Mouse (Mus musculus) MEL (cell line): ENCODE results near the gene H2afv. TPM values are rescaled to one million over a fixed set of nuclear protein-coding genes. Genes with fewer than 3 reads are reported as not detected.

Source experiments
- DNase-seq: peaks from one replicate; pipeline ENCODE4 v3.0.0; 2011; ENCODE audit warnings: low read depth, low spot score
- H3K27ac ChIP-seq: 2 replicates; pipeline ENCODE4 v1.5.1; 2012; ENCODE audit warnings: low read depth, mild to moderate bottlenecking, control low read depth, low read length, moderate library complexity; ENCODE audit not compliant: control insufficient read depth
- H3K27me3 ChIP-seq, 2 experiments: fragments of 150-350 bp in 1 of 2; sonication (generic) in 1 of 2; 2 replicates each; pipeline ENCODE4 v1.6.1; 2012; ENCODE audit warnings: low read length in 2 of 2, mild to moderate bottlenecking in 2 of 2, improper control_type of control experiment in 1 of 2, moderate library complexity in 1 of 2; ENCODE audit not compliant: insufficient read depth in 2 of 2, control insufficient read depth in 1 of 2
- H3K36me3 ChIP-seq, 2 experiments: 2 replicates each; pipeline ENCODE4 v1.6.1; 2012 to 2014; ENCODE audit warnings: low read length in 2 of 2, improper control_type of control experiment in 1 of 2, inconsistent platforms in 1 of 2, mild to moderate bottlenecking in 1 of 2; ENCODE audit not compliant: insufficient read depth in 2 of 2, control insufficient read depth in 1 of 2
- H3K4me1 ChIP-seq, 2 experiments: fragments of 150-350 bp in 1 of 2; sonication (generic) in 1 of 2; 2 replicates each; pipeline ENCODE4 v1.6.1; 2012; ENCODE audit warnings: low read length in 2 of 2, improper control_type of control experiment in 1 of 2, mild to moderate bottlenecking in 1 of 2; ENCODE audit not compliant: insufficient read depth in 2 of 2, control insufficient read depth in 1 of 2
- H3K4me3 ChIP-seq, 2 experiments: fragments of 150-350 bp in 1 of 2; sonication (generic) in 1 of 2; 2 replicates each; pipeline ENCODE4 v1.5.1; 2012; ENCODE audit warnings: low read depth in 2 of 2, low read length in 2 of 2, mild to moderate bottlenecking in 2 of 2, moderate library complexity in 2 of 2, control low read depth in 1 of 2, improper control_type of control experiment in 1 of 2; ENCODE audit not compliant: control insufficient read depth in 1 of 2, insufficient read depth in 1 of 2
- H3K79me2 ChIP-seq: 2 replicates; pipeline ENCODE4 v1.6.1; 2012; ENCODE audit warnings: mild to moderate bottlenecking, low read length, moderate library complexity; ENCODE audit not compliant: control insufficient read depth, poor library complexity, insufficient read depth
- H3K9ac ChIP-seq: 2 replicates; pipeline ENCODE4 v1.6.1; 2012; ENCODE audit warnings: low read depth, mild to moderate bottlenecking, control low read depth, low read length, moderate library complexity; ENCODE audit not compliant: control insufficient read depth, poor library complexity, severe bottlenecking
- H3K9me3 ChIP-seq: fragments of 150-350 bp; sonication (generic); replicated peaks from 2 replicates; pipeline ENCODE4 v1.6.1; 2012; ENCODE audit warnings: mild to moderate bottlenecking, low read length, improper control_type of control experiment, moderate library complexity; ENCODE audit not compliant: insufficient read depth
- CHD1 ChIP-seq: IDR thresholded peaks from 2 replicates; pipeline ENCODE4 v1.6.1; 2012; ENCODE audit warnings: low read depth, mild to moderate bottlenecking, inconsistent platforms, low read length, improper control_type of control experiment
- CTCF ChIP-seq, 3 experiments: IDR thresholded peaks in 2 of 3; conservative IDR thresholded peaks in 1 of 3; 2 replicates each; pipeline ENCODE4 v1.5.1; 2011 to 2012; ENCODE audit warnings: low read length in 3 of 3, low read depth in 2 of 3, mild to moderate bottlenecking in 2 of 3, improper control_type of control experiment in 1 of 3, inconsistent platforms in 1 of 3, mixed read lengths in 1 of 3, moderate library complexity in 1 of 3; ENCODE audit not compliant: control insufficient read depth in 1 of 3, insufficient read depth in 1 of 3, poor library complexity in 1 of 3, severe bottlenecking in 1 of 3
- EP300 ChIP-seq, 2 experiments: IDR thresholded peaks; 2 replicates each; pipeline ENCODE4 v1.6.1; 2011; ENCODE audit warnings: improper control_type of control experiment in 2 of 2, low read length in 2 of 2, low read depth in 1 of 2, mild to moderate bottlenecking in 1 of 2
- ETS1 ChIP-seq: IDR thresholded peaks from 2 replicates; pipeline ENCODE4 v1.6.1; 2012; ENCODE audit warnings: low read depth, mild to moderate bottlenecking, inconsistent platforms, low read length, improper control_type of control experiment, moderate library complexity
- GABPA ChIP-seq: IDR thresholded peaks from 2 replicates; pipeline ENCODE4 v1.6.1; 2012; ENCODE audit warnings: low read depth, mild to moderate bottlenecking, inconsistent platforms, low read length, improper control_type of control experiment, moderate library complexity
- GATA1 ChIP-seq: IDR thresholded peaks from 2 replicates; pipeline ENCODE4 v1.6.1; 2011; ENCODE audit warnings: low read depth, low read length, improper control_type of control experiment
- MEF2A ChIP-seq: IDR thresholded peaks from 2 replicates; pipeline ENCODE4 v1.6.1; 2014; ENCODE audit warnings: low read depth, mild to moderate bottlenecking, inconsistent platforms, low read length, improper control_type of control experiment; ENCODE audit not compliant: poor library complexity, insufficient replicate concordance, severe bottlenecking; ENCODE audit errors: extremely low read depth
- MYB ChIP-seq: IDR thresholded peaks from 2 replicates; pipeline ENCODE4 v1.6.1; 2011; ENCODE audit warnings: mild to moderate bottlenecking, low read depth, low read length, improper control_type of control experiment
- NELFE ChIP-seq: IDR thresholded peaks from 2 replicates; pipeline ENCODE4 v1.6.1; 2011; ENCODE audit warnings: low read depth, low read length, improper control_type of control experiment
- POLR2A ChIP-seq, 2 experiments: IDR thresholded peaks; 2 replicates each; pipeline ENCODE4 v1.6.1; 2011 to 2012; ENCODE audit warnings: low read length in 2 of 2, mild to moderate bottlenecking in 2 of 2, control low read depth in 1 of 2, improper control_type of control experiment in 1 of 2, low read depth in 1 of 2, moderate library complexity in 1 of 2; ENCODE audit not compliant: control insufficient read depth in 1 of 2, insufficient read depth in 1 of 2, poor library complexity in 1 of 2
- SIN3A ChIP-seq: IDR thresholded peaks from 2 replicates; pipeline ENCODE4 v1.6.1; 2012; ENCODE audit warnings: low read length, improper control_type of control experiment, inconsistent platforms
- SMC3 ChIP-seq: IDR thresholded peaks from 2 replicates; pipeline ENCODE4 v1.6.1; 2011; ENCODE audit warnings: low read depth, low read length, improper control_type of control experiment
- TAL1 ChIP-seq: IDR thresholded peaks from 2 replicates; pipeline ENCODE4 v1.6.1; 2012; ENCODE audit warnings: mild to moderate bottlenecking, inconsistent platforms, low read length, moderate library complexity, mixed read lengths
- TBP ChIP-seq: IDR thresholded peaks from 2 replicates; pipeline ENCODE4 v1.8.0; 2011; ENCODE audit warnings: low read depth, low read length, improper control_type of control experiment
- TCF12 ChIP-seq: IDR thresholded peaks from 2 replicates; pipeline ENCODE4 v1.6.1; 2014; ENCODE audit warnings: low read depth, mild to moderate bottlenecking, inconsistent platforms, low read length, improper control_type of control experiment, moderate library complexity
- USF1 ChIP-seq: IDR thresholded peaks from 2 replicates; pipeline ENCODE4 v1.6.1; 2014; ENCODE audit warnings: low read depth, mild to moderate bottlenecking, inconsistent platforms, low read length, improper control_type of control experiment, moderate library complexity
- USF2 ChIP-seq, 2 experiments: IDR thresholded peaks; 2 replicates each; pipeline ENCODE4 v1.6.1; 2011 to 2012; ENCODE audit warnings: improper control_type of control experiment in 2 of 2, low read length in 2 of 2, borderline replicate concordance in 1 of 2, inconsistent platforms in 1 of 2, low read depth in 1 of 2, mild to moderate bottlenecking in 1 of 2; ENCODE audit not compliant: insufficient read depth in 1 of 2
- ZC3H11A ChIP-seq: IDR thresholded peaks from 2 replicates; pipeline ENCODE4 v1.6.1; 2012; ENCODE audit warnings: low read depth, mild to moderate bottlenecking, inconsistent platforms, low read length, improper control_type of control experiment
- ZKSCAN1 ChIP-seq: IDR thresholded peaks from 2 replicates; pipeline ENCODE4 v1.6.1; 2012; ENCODE audit warnings: low read depth, mild to moderate bottlenecking, inconsistent platforms, low read length, improper control_type of control experiment, moderate library complexity
- ZMIZ1 ChIP-seq: IDR thresholded peaks from 2 replicates; pipeline ENCODE4 v1.6.1; 2012; ENCODE audit warnings: low read depth, mild to moderate bottlenecking, inconsistent platforms, low read length, improper control_type of control experiment, moderate library complexity
- polyA plus RNA-seq, 2 experiments: library from polyadenylated mRNA; stranded (reverse) in 1 of 2; unstranded in 1 of 2; fragments of >175 nt in 1 of 2; fragments of >200 nt in 1 of 2; gene quantifications; 2 replicates each; pipeline versions ENCODE4 v1.2.1 to v1.2.4; 2012; ENCODE audit warnings: low replicate concordance in 2 of 2, low read depth in 1 of 2; ENCODE audit not compliant: insufficient read length in 2 of 2, insufficient read depth in 1 of 2, missing spikeins in 1 of 2
- total RNA-seq: library from RNA; depleted of rRNA; stranded (reverse); fragments of 300-350 nt; gene quantifications from 2 replicates; pipeline ENCODE4 v1.2.3, GENCODE M21; 2012

Gene H2afv
- total and polyA plus RNA-seq, 3 experiments = 97.2 to 159 TPM; not detected in 1

DNA sequence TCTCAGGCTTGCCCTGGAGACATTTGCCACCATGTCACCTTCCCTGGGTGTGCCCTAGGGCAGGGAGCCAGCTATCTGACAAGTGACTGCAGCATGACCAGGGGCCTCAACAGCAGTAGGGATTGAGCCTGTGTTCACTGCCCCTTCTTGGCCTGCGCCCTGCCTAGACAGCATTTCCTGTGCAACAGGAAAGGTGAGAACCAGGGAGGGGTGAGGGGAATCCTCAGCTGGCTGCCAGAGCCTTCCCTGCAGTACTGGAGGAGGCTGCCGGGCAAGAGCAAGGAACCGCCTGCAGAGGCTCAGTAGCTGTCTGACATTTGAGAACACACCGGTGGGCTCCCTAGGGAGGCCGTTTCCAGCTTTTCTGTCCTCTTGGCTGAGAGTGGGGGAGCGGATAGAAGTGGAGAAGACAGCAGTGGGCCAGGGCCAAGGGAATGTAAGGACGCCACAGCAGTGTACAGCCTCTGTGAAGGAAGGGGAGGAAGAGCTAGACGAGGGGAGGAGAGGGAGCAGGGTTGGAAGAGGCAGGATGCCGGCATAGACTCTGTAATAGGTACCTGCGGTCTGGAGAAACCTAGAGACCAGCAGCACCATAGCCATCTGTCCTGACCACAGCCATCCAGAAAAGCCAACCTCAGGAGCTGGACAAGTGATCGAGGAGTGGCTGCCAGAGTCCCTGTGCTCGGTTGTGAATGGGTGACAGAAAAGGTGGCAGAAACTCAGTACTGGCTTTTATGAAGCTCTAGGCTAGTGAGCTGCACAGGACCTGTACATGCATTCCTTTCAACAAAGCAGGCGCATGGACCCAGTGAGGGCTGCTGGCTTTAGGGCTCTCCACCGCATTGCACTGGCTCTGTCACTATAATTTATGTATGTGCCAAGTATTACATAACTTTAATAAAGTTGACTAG, 37.7 kb downstream of the H2afv start:
- Histone ChIP-seq H3K27ac (no peak overlapping the region), H3K9ac (no peak overlapping the region), H3K4me1 (no peaks in the 10 kb centered on the region), H3K36me3 (peaks cover 0 to 8% of the 10 kb centered on the region in 2 experiments; a peak in 2 of 4 replicates), H3K79me2 (no peaks in the 10 kb centered on the region), H3K9me3 (no peaks in the 10 kb centered on the region), H3K27me3 (no peaks in the 10 kb centered on the region), H3K4me3 (no peak overlapping the region)
- TF ChIP-seq POLR2A (IDR thresholded peaks at IDR 0.05; ENCODE audit: control insufficient read depth in 1 of 2, insufficient read depth in 1 of 2, low read depth in 1 of 2, low read length in 2 of 2, poor library complexity in 1 of 2) = 0 out of 4 replicates have a peak, but pooled peaks of 1 of the 2 experiments have one; percentile 17
- no peak for TF ChIP-seq TBP
- no peak for TF ChIP-seq ETS1
- TF ChIP-seq ZKSCAN1 = 0 out of 2 replicates have a peak, but pooled peaks have one; percentile 17
- TF ChIP-seq SMC3 = no peak
- no peak for TF ChIP-seq SIN3A
- DNase-seq = no peak

DNA sequence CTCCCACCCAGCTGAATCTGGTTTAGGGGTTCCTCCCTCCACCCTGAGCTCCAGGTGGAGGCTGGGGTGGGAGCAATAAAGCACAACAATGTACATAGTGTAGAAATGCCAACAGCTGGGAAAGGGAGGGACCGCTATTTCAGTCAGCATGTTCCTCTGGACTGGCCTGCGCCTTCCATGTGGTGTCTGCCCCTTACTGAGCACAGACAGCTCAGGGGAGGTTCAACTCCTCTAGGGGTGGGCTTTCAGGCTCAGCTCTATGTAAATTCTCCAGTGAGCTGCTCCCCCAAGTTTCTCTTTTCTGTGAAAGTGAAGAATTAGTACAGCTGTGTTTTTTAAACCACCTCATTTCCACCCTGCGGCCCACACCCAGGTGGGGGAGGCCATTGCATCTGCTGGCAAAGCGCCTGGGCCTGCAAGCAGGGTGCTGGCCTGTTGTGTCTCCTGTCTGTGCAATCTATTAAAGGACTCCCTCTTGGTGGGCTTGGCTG, 38.6 kb downstream of the H2afv start:
- peaks cover 0 to 13% of the 10 kb centered on the region in 2 experiments; a peak in 2 of 4 replicates for H3K36me3 ChIP-seq
- no peak for DNase-seq
- H3K9ac ChIP-seq = no peak overlapping the region
- TF ChIP-seq EP300 (IDR thresholded peaks at IDR 0.05; ENCODE audit: low read depth in 1 of 2, low read length in 2 of 2) (no peak), CHD1 (no peak)
- H3K9me3 ChIP-seq = no peaks in the 10 kb centered on the region
- H3K27ac ChIP-seq = no peak overlapping the region
- no peaks in the 10 kb centered on the region for H3K27me3 ChIP-seq
- no peaks in the 10 kb centered on the region for H3K4me1 ChIP-seq
- no peaks in the 10 kb centered on the region for H3K79me2 ChIP-seq
- no peak overlapping the region for H3K4me3 ChIP-seq

DNA sequence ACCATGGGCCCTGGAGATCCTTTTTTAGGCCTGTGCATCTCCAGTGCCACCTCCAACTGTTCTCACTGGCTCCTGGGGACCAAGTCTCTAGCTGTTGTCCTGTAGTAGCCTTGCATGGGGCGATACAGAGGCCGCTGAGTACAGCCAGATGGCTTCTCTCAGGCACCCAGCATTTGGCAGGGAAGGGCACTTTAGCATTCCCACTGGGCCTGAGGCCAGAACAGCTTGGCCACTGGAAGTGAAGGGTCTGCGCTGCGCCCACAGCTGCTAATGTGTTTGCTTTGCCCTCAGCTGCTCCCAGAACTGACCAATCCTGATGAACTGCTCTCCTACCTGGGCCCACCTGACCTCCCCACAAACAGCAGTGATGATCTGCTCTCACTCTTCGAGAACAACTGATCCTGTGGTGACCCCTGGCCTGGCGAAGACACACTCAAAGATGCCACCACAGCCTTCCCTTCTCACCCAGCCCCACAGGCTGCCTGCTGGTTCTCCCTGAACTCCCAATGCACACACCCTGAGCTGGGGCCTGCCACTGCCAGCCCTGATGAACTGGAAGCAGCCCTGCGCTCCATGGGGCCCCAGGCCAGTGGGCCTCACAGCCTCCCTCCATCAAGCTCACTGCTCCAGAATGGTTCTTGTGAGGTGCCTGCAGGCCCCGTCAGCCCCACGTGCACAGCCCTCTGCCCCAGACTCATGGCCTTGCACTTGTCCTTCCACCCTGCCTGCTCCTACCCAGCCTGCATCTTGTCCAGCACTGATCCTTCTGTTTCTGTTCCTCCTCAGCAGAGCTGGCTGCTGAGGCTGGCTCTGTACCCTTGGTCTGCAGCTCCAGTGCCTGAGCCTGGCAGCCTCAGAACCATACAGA, 39.3 kb downstream of the H2afv start:
- peaks cover 0 to 13% of the 10 kb centered on the region in 2 experiments; a peak in 2 of 4 replicates for H3K36me3 ChIP-seq
- no peaks in the 10 kb centered on the region for H3K4me1 ChIP-seq
- H3K9me3 ChIP-seq = no peaks in the 10 kb centered on the region
- no peaks in the 10 kb centered on the region for H3K79me2 ChIP-seq
- no peak overlapping the region for H3K4me3 ChIP-seq
- DNase-seq = no peak
- H3K27me3 ChIP-seq = no peaks in the 10 kb centered on the region
- H3K9ac ChIP-seq = no peak overlapping the region
- no peak for TF ChIP-seq ZKSCAN1
- no peak for TF ChIP-seq SIN3A
- no peak for TF ChIP-seq ZMIZ1
- no peak for TF ChIP-seq MYB
- TF ChIP-seq NELFE = no peak
- TF ChIP-seq USF2 (IDR thresholded peaks at IDR 0.05; ENCODE audit: borderline replicate concordance in 1 of 2, insufficient read depth in 1 of 2, low read depth in 1 of 2, low read length in 2 of 2) = no peak
- TF ChIP-seq CTCF (IDR thresholded peaks at IDR 0.05 in 2 of 3, conservative IDR thresholded peaks at IDR 0.05 in 1 of 3; ENCODE audit: control insufficient read depth in 1 of 3, insufficient read depth in 1 of 3, low read depth in 2 of 3, low read length in 3 of 3, poor library complexity in 1 of 3, severe bottlenecking in 1 of 3) = no peak
- TF ChIP-seq MEF2A = no peak
- no peak for TF ChIP-seq ZC3H11A
- no peak for TF ChIP-seq USF1
- TF ChIP-seq TAL1 = no peak
- no peak for TF ChIP-seq TBP
- TF ChIP-seq GATA1 = no peak
- no peak for TF ChIP-seq GABPA
- no peak for TF ChIP-seq TCF12
- H3K27ac ChIP-seq = no peak overlapping the region
